Mouse (Mus musculus): ENCODE data around the gene Ercc5.

DNA sequence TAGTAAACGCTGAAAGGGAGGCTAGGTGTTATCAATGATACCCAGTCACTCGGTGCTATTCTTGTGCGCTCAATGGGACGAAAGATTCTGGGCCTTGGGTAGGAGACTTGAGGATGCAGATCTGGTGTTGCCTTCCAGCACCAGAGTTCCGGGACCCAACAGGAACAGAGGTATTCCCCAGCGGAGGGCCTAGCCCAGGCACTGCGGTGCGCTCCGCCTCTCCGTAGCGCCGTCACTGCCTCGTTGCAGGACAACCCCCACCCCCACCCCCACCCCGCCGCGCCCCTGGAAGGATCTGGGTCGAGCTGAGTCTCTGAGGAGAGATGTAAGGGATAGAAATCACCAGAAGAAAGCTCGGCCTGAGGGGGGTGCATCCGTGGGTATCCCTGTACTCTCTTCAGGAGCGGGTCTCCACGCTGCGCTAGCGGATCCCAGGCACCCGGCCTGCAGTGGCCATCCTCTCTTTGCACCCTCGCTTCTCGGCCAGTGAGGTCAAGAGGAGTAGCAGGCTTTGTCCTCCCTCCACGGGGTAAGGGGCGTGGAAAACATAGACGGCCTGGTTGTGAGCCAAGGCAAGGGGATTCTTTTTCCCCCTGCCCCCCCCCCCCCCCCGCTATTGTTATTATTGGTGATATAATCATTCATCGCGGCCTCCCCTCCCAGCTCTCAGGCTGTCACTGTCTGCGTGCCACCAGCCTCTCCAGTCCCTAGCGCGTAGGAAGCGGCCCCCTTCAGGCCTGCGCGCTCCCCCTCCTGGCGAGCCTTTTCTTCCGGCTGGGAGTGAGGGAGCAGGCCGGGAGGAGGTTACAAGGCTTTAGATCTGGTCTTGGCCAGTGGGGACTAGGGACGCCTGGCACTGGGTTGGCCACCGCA, 28.1 kb upstream of the Ercc5 start:
- peak; percentile 56; the same call in 1 of the 2 replicates for TF ChIP-seq POLR2A (IDR thresholded peaks at IDR 0.05; ENCODE audit: borderline replicate concordance, extremely low read depth, insufficient read depth, insufficient read length, poor library complexity, severe bottlenecking)
- peak; percentile 54; the same call in 1 of the 2 replicates for TF ChIP-seq CTCF (IDR thresholded peaks at IDR 0.05; ENCODE audit: borderline replicate concordance, extremely low read depth, insufficient read depth, insufficient read length)

All from brain, embryonic 14.5 days (tissue).